Comparison of ENCODE assay signal across 27 mouse cellular contexts in genomic region chr15:92347426-92347825, GRCm38 (mm10). TPM values are rescaled to one million over a fixed set of nuclear protein-coding genes. Genes with fewer than 3 reads are reported as not detected.
DNase-seq lines count a peak whose midpoint lies in the region; ATAC-seq and TF ChIP-seq lines count a peak whose summit lies in the region.
"Had no signal": no experiment of that assay in that cellular context is flagged by ENCODE, and none has a peak within 500 bp of the region (broad histone marks: within the 10 kb centered on the region; RNA-seq: fewer than 3 reads in every experiment).

No protein-coding gene starts in this region.

- H3K9ac ChIP-seq in midbrain, embryonic 14.5 days (replicated peaks; ENCODE audit: low read length): no peak overlapping the region
- no peak overlapping the region for H3K9ac ChIP-seq in midbrain, postnatal 0 days (replicated peaks; ENCODE audit: low read length, poor library complexity, severe bottlenecking)
- no peak overlapping the region for H3K9ac ChIP-seq in forebrain, embryonic 16.5 days (replicated peaks; ENCODE audit: low read depth, low read length)
- H3K9ac ChIP-seq: embryonic facial prominence, embryonic 13.5 days; embryonic facial prominence, embryonic 15.5 days; forebrain, embryonic 12.5 days; forebrain, postnatal 0 days had no signal

- H3K4me3 ChIP-seq in layer of hippocampus, adult 2 months: no peak overlapping the region
- no peak overlapping the region for H3K4me3 ChIP-seq in midbrain, embryonic 14.5 days (replicated peaks; ENCODE audit: low read depth, low read length)
- H3K4me3 ChIP-seq in midbrain, postnatal 0 days (ENCODE audit: low read depth, low read length): no peak overlapping the region
- H3K4me3 ChIP-seq in forebrain, embryonic 16.5 days (replicated peaks; ENCODE audit: low read length): no peak overlapping the region
- H3K4me3 ChIP-seq: embryonic facial prominence, embryonic 13.5 days; embryonic facial prominence, embryonic 15.5 days; erythroblast, embryonic 14.5 days; forebrain, embryonic 10.5 days; forebrain, embryonic 12.5 days had no signal

- no peak overlapping the region for H3K4me2 ChIP-seq in midbrain, embryonic 14.5 days (ENCODE audit: low read length)
- no peak overlapping the region for H3K4me2 ChIP-seq in midbrain, postnatal 0 days (ENCODE audit: low read depth, low read length, poor library complexity, severe bottlenecking)
- no peak overlapping the region for H3K4me2 ChIP-seq in forebrain, embryonic 16.5 days (ENCODE audit: low read length)
- H3K4me2 ChIP-seq: embryonic facial prominence, embryonic 13.5 days; embryonic facial prominence, embryonic 15.5 days; forebrain, embryonic 12.5 days had no signal

- WGBS in midbrain, embryonic 14.5 days: 33% methylated on average over 4 of the region's 4 CpGs
- 49% methylated on average over 4 of the region's 4 CpGs for WGBS in midbrain, postnatal 0 days
- 64% methylated on average over 4 of the region's 4 CpGs for WGBS in forebrain, embryonic 16.5 days

- TF ChIP-seq CTCF in layer of hippocampus, adult 2 months (conservative IDR thresholded peaks at IDR 0.05): no peak
- no peak for TF ChIP-seq CTCF in midbrain, postnatal 0 days (IDR thresholded peaks at IDR 0.05)

- 0 out of 2 replicates have a peak overlapping the region, but pooled peaks have one; percentile 3 for H3K27ac ChIP-seq in layer of hippocampus, adult 2 months
- H3K27ac ChIP-seq in midbrain, embryonic 14.5 days (replicated peaks; ENCODE audit: low read depth, low read length): no peak overlapping the region
- no peak overlapping the region for H3K27ac ChIP-seq in midbrain, postnatal 0 days (ENCODE audit: low read depth, low read length)
- no peak overlapping the region for H3K27ac ChIP-seq in forebrain, embryonic 16.5 days (ENCODE audit: low read length)
- H3K27ac ChIP-seq: embryonic facial prominence, embryonic 13.5 days; embryonic facial prominence, embryonic 15.5 days; forebrain, embryonic 10.5 days; forebrain, embryonic 12.5 days had no signal

- no peak for DNase-seq in layer of hippocampus, adult 2 months (ENCODE audit: low spot score in 2 of 2)
- DNase-seq in layer of hippocampus, postnatal 10 days (ENCODE audit: low spot score in 2 of 2): no peak
- DNase-seq in midbrain, embryonic 14.5 days: peak; percentile 9
- no peak for DNase-seq in midbrain, postnatal 0 days (ENCODE audit: low spot score)
- peak; percentile 54 for DNase-seq in ES-CJ7 (ENCODE audit: low read depth, low spot score)
- DNase-seq in ZHBTc4 (ENCODE audit: low read depth, low spot score): peak; percentile 73
- DNase-seq: adrenal gland, adult 2 months; adrenal gland, postnatal 10 days; adrenal gland, postnatal 25 days; cerebellum, adult 11 months; cerebellum, adult 18-20 months; cerebellum, adult 8-10 months; cerebellum, adult 9-11 months; cerebellum, postnatal 14 days; cerebellum, postnatal 36 days had no signal

- no peak for ATAC-seq in midbrain, embryonic 14.5 days (ENCODE audit: low FRiP score, low TSS enrichment)
- ATAC-seq in midbrain, postnatal 0 days (ENCODE audit: low FRiP score): no peak
- no peak for ATAC-seq in megakaryocyte, adult 5-6 weeks (ENCODE audit: poor library complexity, severe bottlenecking)
- no peak for ATAC-seq in forebrain, embryonic 16.5 days
- ATAC-seq: forebrain, embryonic 14.5 days had no signal

- H3K36me3 ChIP-seq in midbrain, embryonic 14.5 days (ENCODE audit: control insufficient read depth, insufficient read depth, low read length): no peaks in the 10 kb centered on the region
- no peaks in the 10 kb centered on the region for H3K36me3 ChIP-seq in midbrain, postnatal 0 days (ENCODE audit: insufficient read depth, low read length)
- no peaks in the 10 kb centered on the region for H3K36me3 ChIP-seq in forebrain, embryonic 16.5 days (ENCODE audit: control insufficient read depth, insufficient read depth)
- H3K36me3 ChIP-seq: embryonic facial prominence, embryonic 13.5 days; embryonic facial prominence, embryonic 15.5 days; forebrain, embryonic 10.5 days; forebrain, embryonic 12.5 days had no signal

- H3K9me3 ChIP-seq in midbrain, embryonic 14.5 days (ENCODE audit: control insufficient read depth, low read length): no peaks in the 10 kb centered on the region
- H3K9me3 ChIP-seq in midbrain, postnatal 0 days (ENCODE audit: low read length): no peaks in the 10 kb centered on the region
- H3K9me3 ChIP-seq in forebrain, embryonic 16.5 days (ENCODE audit: control insufficient read depth, low read length): no peaks in the 10 kb centered on the region
- H3K9me3 ChIP-seq: embryonic facial prominence, embryonic 13.5 days; embryonic facial prominence, embryonic 15.5 days; forebrain, embryonic 10.5 days; forebrain, embryonic 12.5 days had no signal

- peaks cover 8% of the 10 kb centered on the region; the same call in 1 of the 2 replicates for H3K4me1 ChIP-seq in midbrain, embryonic 14.5 days (ENCODE audit: control insufficient read depth, insufficient read depth, low read length)
- H3K4me1 ChIP-seq in midbrain, postnatal 0 days (ENCODE audit: insufficient read depth, low read length): no peaks in the 10 kb centered on the region
- no peaks in the 10 kb centered on the region for H3K4me1 ChIP-seq in forebrain, embryonic 16.5 days (replicated peaks; ENCODE audit: control insufficient read depth, insufficient read depth, low read length)
- H3K4me1 ChIP-seq: embryonic facial prominence, embryonic 15.5 days had no signal

- H3K27me3 ChIP-seq in midbrain, embryonic 14.5 days (ENCODE audit: control insufficient read depth, insufficient read depth, low read length): no peaks in the 10 kb centered on the region; the same call in 1 of the 2 replicates
- no peaks in the 10 kb centered on the region for H3K27me3 ChIP-seq in midbrain, postnatal 0 days (ENCODE audit: insufficient read depth, low read length)
- H3K27me3 ChIP-seq in forebrain, embryonic 16.5 days (replicated peaks; ENCODE audit: control insufficient read depth, insufficient read depth, low read length): no peaks in the 10 kb centered on the region
- H3K27me3 ChIP-seq: embryonic facial prominence, embryonic 13.5 days; embryonic facial prominence, embryonic 15.5 days; forebrain, embryonic 12.5 days had no signal

RNA-seq across cellular contexts. Expression of gene Pdzrn4, which starts 49.3 kb away (rescaled TPM):
- 1 to 10 TPM; 5.6 to 6.4 TPM for total RNA-seq in layer of hippocampus, adult 2 months (2021)
- total RNA-seq in layer of hippocampus, postnatal 10 days (2021): 1 to 10 TPM; 7.8 to 9.5 TPM
- polyA plus RNA-seq in midbrain, embryonic 14.5 days (2014; fragmentation: Nextera tagmentation; extraction: Ambion mirVana): 21.2 and 25.2 TPM in 2 replicates
- 14.6 and 19.0 TPM in 2 replicates for total RNA-seq in midbrain, postnatal 0 days (2014; rRNA removed)
- polyA plus RNA-seq in midbrain, postnatal 0 days (2015; fragmentation: Nextera tagmentation; extraction: Ambion mirVana): 23.0 and 23.2 TPM in 2 replicates
- 0.07 TPM in 1 of 2 replicates, not detected in the other for total RNA-seq in megakaryocyte, adult 5-6 weeks (2015)
- not detected in 2 replicates for total RNA-seq in megakaryocyte, adult 5-6 weeks (2017)
- polyA plus RNA-seq in forebrain, embryonic 16.5 days (2015; fragmentation: Nextera tagmentation; extraction: Ambion mirVana): 15.1 and 16.9 TPM in 2 replicates
- total RNA-seq: adrenal gland, adult 2 months; common myeloid progenitor, adult 5-6 weeks; ES-E14; MEL had no signal

Comparison
In these comparisons a context has a peak if more than half of its experiments do, and no peak if none do; other contexts are left out.
1. DNase-seq: peak in midbrain, embryonic 14.5 days (single experiment), ES-CJ7 (single experiment) and ZHBTc4 (single experiment); none in layer of hippocampus, adult 2 months (0 of 2), layer of hippocampus, postnatal 10 days (0 of 2) and midbrain, postnatal 0 days (single experiment).
2. RNA of gene Pdzrn4, which starts 49.3 kb away (total RNA-seq): 14.6 to 19.0 TPM in midbrain, postnatal 0 days, 7.8 to 9.5 TPM in layer of hippocampus, postnatal 10 days and 5.6 to 6.4 TPM in layer of hippocampus, adult 2 months; 0.07 TPM in megakaryocyte, adult 5-6 weeks; every median in the first group is over 4 times any median in the second.